Mouse (Mus musculus) thymus, adult 2 months (tissue): ENCODE results near the gene Eif5. TPM values are rescaled to one million over a fixed set of nuclear protein-coding genes. Genes with fewer than 3 reads are reported as not detected.

Source experiments
- DNase-seq: peaks from one replicate; pipeline ENCODE4 v3.0.0; 2021
- H3K27ac ChIP-seq: fragments of 200-500 bp; 2 replicates; pipeline ENCODE4 v1.5.1; 2012; ENCODE audit warnings: low read length, control low read depth; ENCODE audit not compliant: control insufficient read depth, insufficient read depth
- H3K27me3 ChIP-seq: fragments of 200-500 bp; 2 replicates; pipeline ENCODE4 v1.6.1; 2012; ENCODE audit warnings: mild to moderate bottlenecking, low read length, moderate library complexity, mixed read lengths; ENCODE audit not compliant: control insufficient read depth, insufficient read depth
- H3K36me3 ChIP-seq: fragments of 200-500 bp; 2 replicates; pipeline ENCODE4 v1.6.1; 2012; ENCODE audit warnings: mild to moderate bottlenecking, low read length, moderate library complexity; ENCODE audit not compliant: control insufficient read depth, insufficient read depth
- H3K4me1 ChIP-seq: fragments of 200-500 bp; replicated peaks from 2 replicates; pipeline ENCODE4 v1.6.1; 2012; ENCODE audit warnings: low read length; ENCODE audit not compliant: control insufficient read depth, insufficient read depth
- H3K4me3 ChIP-seq: fragments of 200-500 bp; 2 replicates; pipeline ENCODE4 v1.5.1; 2012; ENCODE audit warnings: mild to moderate bottlenecking, low read length, control low read depth, moderate library complexity; ENCODE audit not compliant: control insufficient read depth, insufficient read depth
- CTCF ChIP-seq: fragments of 200-500 bp; IDR thresholded peaks from 2 replicates; pipeline ENCODE4 v1.5.1; 2012; ENCODE audit warnings: mild to moderate bottlenecking, control low read depth, low read length, moderate library complexity, borderline replicate concordance; ENCODE audit not compliant: control insufficient read depth, poor library complexity, insufficient read depth; ENCODE audit errors: extremely low read depth
- POLR2A ChIP-seq: fragments of 200-500 bp; IDR thresholded peaks from 2 replicates; pipeline ENCODE4 v1.6.1; 2012; ENCODE audit warnings: mild to moderate bottlenecking, low read length, control low read depth, moderate library complexity; ENCODE audit not compliant: control insufficient read depth, poor library complexity, insufficient read depth; ENCODE audit errors: extremely low read depth
- WGBS: fragments of 180-500 bp; shearing (Covaris S2); methylation state at CpG from one replicate; pipeline ENCODE4 v1.1.7; 2018; 5-methylcytosine and 5-hydroxymethylcytosine counted together
- polyA plus RNA-seq: library from polyadenylated mRNA; depleted of rRNA; stranded (reverse); fragments of >200 nt; gene quantifications from 2 replicates; pipeline ENCODE4 v1.2.3, GENCODE M21; 2012; rRNA removed

Gene Eif5
- polyA plus RNA-seq, 1 experiment = 88.0 TPM

- DNase-seq = no peak
Measured at GRCm38 (mm10) chr12:111587252-111587651, 49.4 kb downstream of the Eif5 start.

GRCm38 (mm10) chr12:111592407-111593021 is 54.7 kb downstream of the Eif5 start:
- no peak overlapping the region for H3K4me3 ChIP-seq
- no peaks in the 10 kb centered on the region; the same call in 1 of the 2 replicates for H3K4me1 ChIP-seq
- no peak for TF ChIP-seq CTCF
- TF ChIP-seq POLR2A = no peak
- 48% methylated on average over 14 of the region's 14 CpGs for WGBS
- no peak for DNase-seq
- H3K36me3 ChIP-seq = peaks cover 31% of the 10 kb centered on the region
- no peak overlapping the region for H3K27ac ChIP-seq
- no peaks in the 10 kb centered on the region for H3K27me3 ChIP-seq

More at GRCm38 (mm10) chr12:111587252-111587651, 49.4 kb downstream of the Eif5 start:
- Histone ChIP-seq H3K4me3 (no peak overlapping the region), H3K36me3 (no peaks in the 10 kb centered on the region), H3K27ac (no peak overlapping the region), H3K4me1 (peaks cover 2% of the 10 kb centered on the region; the same call in 1 of the 2 replicates), H3K27me3 (no peaks in the 10 kb centered on the region)
- TF ChIP-seq POLR2A (no peak), CTCF (no peak)
- WGBS = 95% methylated on average over 12 of the region's 12 CpGs

GRCm38 (mm10) chr12:111593775-111594174 is 56.0 kb downstream of the Eif5 start:
- WGBS = 93% methylated on average over 2 of the region's 2 CpGs
- TF ChIP-seq CTCF = no peak
- no peak for TF ChIP-seq POLR2A
- no peak overlapping the region for H3K27ac ChIP-seq
- no peaks in the 10 kb centered on the region for H3K27me3 ChIP-seq
- no peaks in the 10 kb centered on the region; the same call in 1 of the 2 replicates for H3K4me1 ChIP-seq
- peaks cover 37% of the 10 kb centered on the region for H3K36me3 ChIP-seq
- no peak overlapping the region for H3K4me3 ChIP-seq
- DNase-seq = no peak

Other genes starting within 250 kb of the Eif5 start
- 59.2 and 62.1 TPM in 2 replicates for gene Cdc42bpb, start 160.3 kb upstream of the Eif5 start, polyA plus RNA-seq
- 1.4 and 1.9 TPM in 2 replicates for gene Lbhd2, start 131.2 kb upstream of the Eif5 start, polyA plus RNA-seq
- gene Exoc3l4, start 121.0 kb upstream of the Eif5 start, polyA plus RNA-seq = 31.0 and 41.5 TPM in 2 replicates
- gene Tnfaip2, start 95.5 kb upstream of the Eif5 start, polyA plus RNA-seq = 18.9 and 27.9 TPM in 2 replicates
- 1.4 and 1.8 TPM in 2 replicates for gene Gm266, start 52.2 kb upstream of the Eif5 start, polyA plus RNA-seq
- 45.9 and 47.7 TPM in 2 replicates for gene Mark3, start 36.5 kb downstream of the Eif5 start, polyA plus RNA-seq
- 107 and 119 TPM in 2 replicates for gene Ckb, start 134.3 kb downstream of the Eif5 start, polyA plus RNA-seq
- gene Trmt61a, start 140.1 kb downstream of the Eif5 start, polyA plus RNA-seq = 40.4 and 47.2 TPM in 2 replicates
- gene Bag5, start 175.2 kb downstream of the Eif5 start, polyA plus RNA-seq = 12.8 and 16.6 TPM in 2 replicates
- 32.3 and 38.8 TPM in 2 replicates for gene Apopt1, start 175.2 kb downstream of the Eif5 start, polyA plus RNA-seq
- gene Klc1, start 220.8 kb downstream of the Eif5 start, polyA plus RNA-seq = 79.5 and 85.0 TPM in 2 replicates